Comparison of ENCODE assay signal across 25 mouse cellular contexts in the genomic region with DNA sequence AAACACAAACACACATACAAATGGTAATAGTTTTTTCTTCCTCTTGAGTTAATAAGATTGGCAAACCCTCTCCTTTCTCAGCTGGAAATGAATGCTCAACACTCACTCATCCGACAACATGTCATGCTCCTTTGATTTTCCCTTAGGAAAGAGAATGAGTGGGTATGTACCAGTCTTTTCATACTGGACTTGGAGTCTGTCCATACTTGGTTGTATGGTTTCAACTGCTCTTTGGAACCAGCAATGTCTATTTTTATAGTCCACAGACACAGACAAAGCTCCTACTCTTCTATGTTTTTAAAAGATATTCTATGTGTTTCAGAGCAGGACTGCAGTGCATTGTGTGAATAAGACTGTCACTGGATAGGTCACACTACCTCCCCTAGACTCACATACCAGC.
DNase-seq lines count a peak whose midpoint lies in the region; ATAC-seq and TF ChIP-seq lines count a peak whose summit lies in the region.
"Had no signal": no experiment of that assay in that cellular context is flagged by ENCODE, and none has a peak within 500 bp of the region (broad histone marks: within the 10 kb centered on the region; RNA-seq: fewer than 3 reads in every experiment).

No protein-coding gene starts in this region.

- no peak overlapping the region for H3K9ac ChIP-seq in hindbrain, embryonic 16.5 days (ENCODE audit: low read depth, low read length)
- no peak overlapping the region for H3K9ac ChIP-seq in hindbrain, embryonic 13.5 days
- H3K9ac ChIP-seq in midbrain, postnatal 0 days (replicated peaks; ENCODE audit: low read length, poor library complexity, severe bottlenecking), result no peak overlapping the region
- no peak overlapping the region for H3K9ac ChIP-seq in midbrain, embryonic 13.5 days (replicated peaks)
- H3K9ac ChIP-seq: embryonic facial prominence, embryonic 13.5 days; embryonic facial prominence, embryonic 15.5 days; forebrain, embryonic 12.5 days had no signal

- peak; percentile 49 for DNase-seq in midbrain, postnatal 0 days (ENCODE audit: low spot score)
- peak; percentile 64 for DNase-seq in brain, embryonic 14.5 days (ENCODE audit: low read depth)
- DNase-seq in left cerebral cortex, postnatal 10 days (ENCODE audit: extremely low spot score in 1 of 2, low spot score in 2 of 2), result no peak
- DNase-seq: adrenal gland, adult 8-10 months; adrenal gland, postnatal 14 days; adrenal gland, postnatal 36 days; cerebellum, adult 11 months; cerebellum, adult 18-20 months; cerebellum, adult 8-10 months; cerebellum, adult 9-11 months; cerebellum, postnatal 14 days; cerebellum, postnatal 36 days; embryo, embryonic 11 days had no signal

- H3K4me1 ChIP-seq in hindbrain, embryonic 16.5 days (ENCODE audit: control insufficient read depth, insufficient read depth, low read depth, low read length), result no peaks in the 10 kb centered on the region
- no peaks in the 10 kb centered on the region for H3K4me1 ChIP-seq in hindbrain, embryonic 13.5 days (replicated peaks)
- H3K4me1 ChIP-seq in midbrain, postnatal 0 days (ENCODE audit: insufficient read depth, low read length), result no peaks in the 10 kb centered on the region
- 0 out of 2 replicates have a peak, but pooled peaks cover 4% of the 10 kb centered on the region for H3K4me1 ChIP-seq in midbrain, embryonic 13.5 days (replicated peaks)
- H3K4me1 ChIP-seq: embryonic facial prominence, embryonic 13.5 days; embryonic facial prominence, embryonic 15.5 days; forebrain, embryonic 10.5 days; forebrain, embryonic 12.5 days had no signal

- H3K9me3 ChIP-seq in hindbrain, embryonic 16.5 days (ENCODE audit: control insufficient read depth, low read length), result no peaks in the 10 kb centered on the region
- H3K9me3 ChIP-seq in hindbrain, embryonic 13.5 days, result no peaks in the 10 kb centered on the region
- H3K9me3 ChIP-seq in midbrain, postnatal 0 days (ENCODE audit: low read length), result no peaks in the 10 kb centered on the region
- no peaks in the 10 kb centered on the region for H3K9me3 ChIP-seq in midbrain, embryonic 13.5 days
- H3K9me3 ChIP-seq: embryonic facial prominence, embryonic 13.5 days; embryonic facial prominence, embryonic 15.5 days; forebrain, embryonic 10.5 days; forebrain, embryonic 12.5 days had no signal

- H3K4me2 ChIP-seq in hindbrain, embryonic 16.5 days (ENCODE audit: low read length), result no peak overlapping the region
- H3K4me2 ChIP-seq in hindbrain, embryonic 13.5 days, result no peak overlapping the region
- no peak overlapping the region for H3K4me2 ChIP-seq in midbrain, postnatal 0 days (ENCODE audit: low read depth, low read length, poor library complexity, severe bottlenecking)
- no peak overlapping the region for H3K4me2 ChIP-seq in midbrain, embryonic 13.5 days (replicated peaks)
- H3K4me2 ChIP-seq: embryonic facial prominence, embryonic 13.5 days; embryonic facial prominence, embryonic 15.5 days; forebrain, embryonic 12.5 days had no signal

- ATAC-seq in hindbrain, embryonic 16.5 days, result peak; percentile 50; the same call in 1 of the 2 replicates
- no peak for ATAC-seq in hindbrain, embryonic 13.5 days (ENCODE audit: low FRiP score)
- no peak for ATAC-seq in midbrain, postnatal 0 days (ENCODE audit: low FRiP score)
- ATAC-seq in midbrain, embryonic 13.5 days, result no peak
- ATAC-seq: activated CD4-positive, CD25-positive, alpha-beta regulatory T cell, adult 4 months; forebrain, embryonic 14.5 days; forebrain, embryonic 16.5 days; Patski had no signal

- no peak for TF ChIP-seq CTCF in midbrain, postnatal 0 days (IDR thresholded peaks at IDR 0.05)
- no peak for TF ChIP-seq CTCF in brain, embryonic 14.5 days (IDR thresholded peaks at IDR 0.05; ENCODE audit: borderline replicate concordance, extremely low read depth, insufficient read depth, insufficient read length)

- intact Hi-C loops in left cerebral cortex, postnatal 10 days (cut with DNase I), result no loop called here

- no peaks in the 10 kb centered on the region for H3K27me3 ChIP-seq in hindbrain, embryonic 16.5 days (replicated peaks; ENCODE audit: control insufficient read depth, insufficient read depth, low read length)
- H3K27me3 ChIP-seq in hindbrain, embryonic 13.5 days, result no peaks in the 10 kb centered on the region
- H3K27me3 ChIP-seq in midbrain, postnatal 0 days (ENCODE audit: insufficient read depth, low read length), result no peaks in the 10 kb centered on the region
- H3K27me3 ChIP-seq in midbrain, embryonic 13.5 days, result no peaks in the 10 kb centered on the region
- H3K27me3 ChIP-seq: embryonic facial prominence, embryonic 13.5 days; embryonic facial prominence, embryonic 15.5 days; forebrain, embryonic 12.5 days; Patski had no signal

- H3K4me3 ChIP-seq in hindbrain, embryonic 16.5 days (ENCODE audit: low read length), result no peak overlapping the region
- no peak overlapping the region for H3K4me3 ChIP-seq in hindbrain, embryonic 13.5 days
- H3K4me3 ChIP-seq in midbrain, postnatal 0 days (ENCODE audit: low read depth, low read length), result no peak overlapping the region
- no peak overlapping the region for H3K4me3 ChIP-seq in midbrain, embryonic 13.5 days (replicated peaks)
- H3K4me3 ChIP-seq: embryonic facial prominence, embryonic 13.5 days; embryonic facial prominence, embryonic 15.5 days; erythroblast, embryonic 14.5 days; forebrain, embryonic 10.5 days; forebrain, embryonic 12.5 days had no signal

- TF ChIP-seq POLR2A in brain, embryonic 14.5 days (IDR thresholded peaks at IDR 0.05; ENCODE audit: borderline replicate concordance, extremely low read depth, insufficient read depth, insufficient read length, poor library complexity, severe bottlenecking), result no peak

- H3K36me3 ChIP-seq in hindbrain, embryonic 16.5 days (ENCODE audit: control insufficient read depth, insufficient read depth, low read length), result no peaks in the 10 kb centered on the region
- no peaks in the 10 kb centered on the region for H3K36me3 ChIP-seq in hindbrain, embryonic 13.5 days
- no peaks in the 10 kb centered on the region for H3K36me3 ChIP-seq in midbrain, postnatal 0 days (ENCODE audit: insufficient read depth, low read length)
- no peaks in the 10 kb centered on the region for H3K36me3 ChIP-seq in midbrain, embryonic 13.5 days
- H3K36me3 ChIP-seq: embryonic facial prominence, embryonic 13.5 days; embryonic facial prominence, embryonic 15.5 days; forebrain, embryonic 10.5 days; forebrain, embryonic 12.5 days had no signal

- H3K27ac ChIP-seq in hindbrain, embryonic 16.5 days (ENCODE audit: low read depth, low read length), result no peak overlapping the region
- H3K27ac ChIP-seq in hindbrain, embryonic 13.5 days, result no peak overlapping the region
- no peak overlapping the region for H3K27ac ChIP-seq in midbrain, postnatal 0 days (ENCODE audit: low read depth, low read length)
- no peak overlapping the region for H3K27ac ChIP-seq in midbrain, embryonic 13.5 days
- H3K27ac ChIP-seq: embryonic facial prominence, embryonic 13.5 days; embryonic facial prominence, embryonic 15.5 days; forebrain, embryonic 10.5 days; forebrain, embryonic 12.5 days had no signal

- whole genome bisulfite sequencing in hindbrain, embryonic 16.5 days, result 73% methylated on average over 1 of the region's 1 CpGs
- 63% methylated on average over 1 of the region's 1 CpGs for WGBS in hindbrain, embryonic 13.5 days
- 62% methylated on average over 1 of the region's 1 CpGs for WGBS in midbrain, postnatal 0 days
- 60% methylated on average over 1 of the region's 1 CpGs for WGBS in midbrain, embryonic 13.5 days

Comparison
In these comparisons a context has a peak if more than half of its experiments do, and no peak if none do; other contexts are left out.
1. DNase-seq: peak in midbrain, postnatal 0 days (single experiment) and brain, embryonic 14.5 days (single experiment); none in left cerebral cortex, postnatal 10 days (0 of 2).